Mouse (Mus musculus) hindbrain, embryonic 14.5 days (tissue): Measurements from ENCODE around the gene Rxra. TPM values are rescaled to one million over a fixed set of nuclear protein-coding genes. Genes with fewer than 3 reads are reported as not detected.
A peak's percentile ranks its signal among the peaks of the same experiment; 100 is the strongest.

Experiments used
- ATAC-seq: fragments of 200-750 bp; cut with Nextera tagmentation; 2 replicates; pipeline ENCODE4 v1.8.0; 2017; ENCODE audit warnings: moderate number of reproducible peaks, mild to moderate bottlenecking, moderate TSS enrichment, moderate library complexity; ENCODE audit not compliant: low FRiP score
- DNase-seq: peaks from one replicate; pipeline ENCODE4 v3.0.0-alpha.2; 2015; ENCODE audit warnings: low spot score
- H3K27ac ChIP-seq: fragments of 300-500 bp; sonication (generic); 2 replicates; pipeline ENCODE4 v1.5.1; 2014; ENCODE audit warnings: mild to moderate bottlenecking, moderate library complexity
- H3K27me3 ChIP-seq: fragments of 300-500 bp; sonication (generic); 2 replicates; pipeline ENCODE4 v1.6.1; 2014; ENCODE audit warnings: mild to moderate bottlenecking, low read length, mixed read lengths; ENCODE audit not compliant: control insufficient read depth, insufficient read depth
- H3K36me3 ChIP-seq: fragments of 300-500 bp; sonication (generic); replicated peaks from 2 replicates; pipeline ENCODE4 v1.6.1; 2014; ENCODE audit not compliant: control insufficient read depth, insufficient read depth
- H3K4me1 ChIP-seq: fragments of 300-500 bp; sonication (generic); replicated peaks from 2 replicates; pipeline ENCODE4 v1.6.1; 2014; ENCODE audit warnings: antibody characterized with exemption, low read length, mixed read lengths; ENCODE audit not compliant: control insufficient read depth, insufficient read depth
- H3K4me2 ChIP-seq: fragments of 300-500 bp; sonication (generic); replicated peaks from 2 replicates; pipeline ENCODE4 v1.6.1; 2014; ENCODE audit warnings: mild to moderate bottlenecking, moderate library complexity
- H3K4me3 ChIP-seq: fragments of 300-500 bp; sonication (generic); replicated peaks from 2 replicates; pipeline ENCODE4 v1.5.1; 2014; ENCODE audit warnings: mild to moderate bottlenecking, low read length
- H3K9ac ChIP-seq: fragments of 300-500 bp; sonication (generic); 2 replicates; pipeline ENCODE4 v1.6.1; 2014
- H3K9me3 ChIP-seq: fragments of 300-500 bp; sonication (generic); 2 replicates; pipeline ENCODE4 v1.6.1; 2016; ENCODE audit warnings: low read length; ENCODE audit not compliant: control insufficient read depth
- WGBS: fragments of 180-500 bp; shearing (Covaris S2); extraction: QIAGEN DNeasy Blood & Tissue Kit; methylation state at CpG from one replicate; pipeline ENCODE4 v1.1.7; 2014; 5-methylcytosine and 5-hydroxymethylcytosine counted together
- polyA plus RNA-seq: library from polyadenylated mRNA; unstranded; fragments of >200 nt; fragmentation: Nextera tagmentation; extraction: Ambion mirVana; gene quantifications from 2 replicates; pipeline ENCODE4 v1.2.1, GENCODE M21; 2014

The Rxra gene
- polyA plus RNA-seq, 1 experiment from 2014 or later, result 2.4 TPM

DNA sequence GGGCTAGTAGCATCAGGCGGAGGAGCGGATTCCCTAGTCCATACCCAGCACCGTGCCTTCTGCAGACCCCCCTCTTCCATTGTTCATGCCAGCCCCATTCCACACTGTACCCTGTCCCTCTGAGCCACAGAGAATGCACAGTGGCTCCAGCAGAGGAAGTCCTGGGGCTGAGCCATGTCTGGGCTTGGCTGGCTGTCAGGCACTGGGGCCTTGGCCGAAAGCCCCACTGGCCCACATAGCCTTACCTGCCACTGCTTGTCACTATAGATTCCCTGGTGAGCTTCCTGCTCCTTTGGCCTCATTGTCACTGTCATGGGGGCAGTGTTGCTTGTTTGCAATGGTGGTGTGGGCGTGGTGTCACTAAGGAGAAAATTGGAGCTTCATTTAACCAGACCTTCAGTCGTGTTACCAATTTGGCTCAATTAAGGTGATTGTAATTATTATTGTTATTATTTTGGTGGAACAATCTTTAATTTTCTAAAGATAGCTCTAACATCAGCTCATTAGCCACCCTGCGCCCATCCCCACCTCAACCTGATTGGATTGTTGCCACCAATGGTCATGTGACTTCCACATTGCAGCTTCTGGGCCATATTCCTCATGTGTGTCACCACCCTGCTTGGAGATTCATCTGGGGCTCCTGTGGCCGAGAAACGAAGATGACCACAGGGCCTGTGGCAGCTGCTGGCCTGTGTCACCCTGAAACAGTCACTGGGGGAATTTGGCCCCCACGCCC, 85.2 kb downstream of the Rxra start:
- H3K9me3 ChIP-seq, result no peaks in the 10 kb centered on the region
- peaks cover 7% of the 10 kb centered on the region for H3K36me3 ChIP-seq
- H3K9ac ChIP-seq, result no peak overlapping the region
- ATAC-seq (no peak), DNase-seq (no peak)
- no peaks in the 10 kb centered on the region for H3K27me3 ChIP-seq
- peaks cover 37% of the 10 kb centered on the region for H3K4me1 ChIP-seq
- H3K4me3 ChIP-seq, result no peak overlapping the region
- 87% methylated on average over 10 of the region's 10 CpGs for WGBS
- no peak overlapping the region for H3K4me2 ChIP-seq
- H3K27ac ChIP-seq, result no peak overlapping the region

DNA sequence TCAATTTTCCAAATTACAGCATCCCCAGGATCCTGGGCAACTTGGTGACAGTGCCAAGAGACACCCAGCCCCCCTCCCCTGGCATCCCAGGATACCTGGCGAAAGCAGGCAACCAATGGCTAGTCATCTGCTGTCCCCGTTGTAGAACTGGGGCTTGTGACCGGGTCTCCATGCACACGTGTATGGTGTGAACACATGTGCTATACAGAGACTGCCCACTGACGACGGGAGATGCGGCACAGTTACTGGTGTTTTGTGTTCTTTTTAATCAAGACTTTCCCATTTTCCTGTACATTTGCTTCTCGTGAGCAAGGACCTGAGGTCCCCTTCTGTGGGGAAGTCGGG, 85.7 kb downstream of the Rxra start:
- no peak overlapping the region for H3K4me2 ChIP-seq
- ATAC-seq (no peak), DNase-seq (no peak)
- no peak overlapping the region for H3K9ac ChIP-seq
- H3K27me3 ChIP-seq, result no peaks in the 10 kb centered on the region
- no peaks in the 10 kb centered on the region for H3K9me3 ChIP-seq
- H3K27ac ChIP-seq, result no peak overlapping the region
- H3K36me3 ChIP-seq, result peaks cover 7% of the 10 kb centered on the region
- no peak overlapping the region for H3K4me3 ChIP-seq
- peaks cover 37% of the 10 kb centered on the region for H3K4me1 ChIP-seq
- WGBS, result 83% methylated on average over 9 of the region's 9 CpGs

DNA sequence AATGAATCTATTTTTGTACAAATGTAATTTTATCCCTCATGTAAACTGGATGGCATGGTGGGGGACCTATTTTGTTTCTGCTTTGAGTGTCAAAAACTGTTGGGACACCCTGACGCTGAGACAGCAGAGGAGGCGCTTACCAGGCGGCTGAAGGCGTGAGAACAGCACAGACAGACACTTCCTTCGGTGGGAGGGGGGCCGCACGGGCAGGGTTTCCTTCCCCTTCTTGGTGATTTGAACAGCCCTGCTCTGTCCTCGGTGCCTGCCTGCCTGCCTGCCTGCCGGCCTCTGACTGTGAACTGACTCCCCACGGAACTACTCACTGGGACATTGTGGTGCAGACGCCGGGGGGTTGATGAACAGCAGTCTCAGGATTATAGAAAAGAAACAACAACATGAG, 86.3 kb downstream of the Rxra start:
- Histone ChIP-seq H3K9me3 (no peaks in the 10 kb centered on the region), H3K4me3 (no peak overlapping the region), H3K4me2 (no peak overlapping the region), H3K27me3 (no peaks in the 10 kb centered on the region), H3K36me3 (peaks cover 7% of the 10 kb centered on the region), H3K27ac (no peak overlapping the region), H3K4me1 (peaks cover 33% of the 10 kb centered on the region), H3K9ac (no peak overlapping the region)
- 51% methylated on average over 12 of the region's 12 CpGs for WGBS
- ATAC-seq (no peak), DNase-seq (no peak)

DNA sequence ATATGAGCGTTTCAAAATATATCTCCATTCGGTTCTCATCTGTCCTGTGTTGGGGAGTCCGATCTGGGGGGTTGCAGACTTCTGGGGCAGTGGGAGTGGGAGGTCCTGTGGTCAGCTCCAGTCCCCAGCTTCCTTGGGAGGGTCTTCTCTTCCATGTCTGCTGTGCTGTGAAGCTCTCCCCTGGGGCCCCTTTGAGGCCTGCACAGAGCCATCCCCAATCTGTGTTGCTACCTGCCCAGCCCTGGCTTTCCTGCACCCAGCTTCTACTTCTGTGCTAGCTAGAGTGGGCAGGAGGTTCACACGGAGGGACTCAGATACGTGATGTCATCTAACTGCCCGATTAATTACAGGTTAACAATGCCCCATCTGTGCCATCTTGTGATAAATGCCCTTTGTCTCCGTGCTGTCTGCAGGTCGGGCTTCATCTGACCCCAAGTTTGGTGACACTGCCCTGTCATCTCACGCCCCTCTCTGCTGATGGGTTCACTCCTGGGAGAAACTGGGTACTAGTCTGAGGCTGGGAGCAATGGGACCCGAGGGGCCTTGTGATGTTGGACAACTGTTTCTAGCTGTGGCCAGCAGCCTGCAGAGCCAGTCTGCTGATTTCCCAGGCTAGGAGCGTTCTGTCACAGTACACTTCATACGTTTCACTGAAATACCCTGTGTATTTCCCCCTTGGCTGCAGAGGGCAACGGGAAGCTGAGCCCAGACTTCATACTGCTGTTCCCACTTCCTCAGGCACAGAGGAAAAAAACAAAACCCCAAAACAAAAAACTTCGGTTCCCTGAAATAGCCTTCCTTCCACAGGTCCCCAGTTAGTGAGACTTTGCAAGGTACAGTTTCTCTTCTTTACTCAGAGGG, 86.9 kb downstream of the Rxra start:
- Histone ChIP-seq H3K4me3 (no peak overlapping the region), H3K4me2 (no peak overlapping the region), H3K36me3 (peaks cover 7% of the 10 kb centered on the region), H3K4me1 (peaks cover 26% of the 10 kb centered on the region), H3K27ac (no peak overlapping the region), H3K9me3 (no peaks in the 10 kb centered on the region), H3K27me3 (no peaks in the 10 kb centered on the region), H3K9ac (no peak overlapping the region)
- no peak for DNase-seq
- 62% methylated on average over 14 of the region's 14 CpGs for WGBS
- ATAC-seq, result no peak

DNA sequence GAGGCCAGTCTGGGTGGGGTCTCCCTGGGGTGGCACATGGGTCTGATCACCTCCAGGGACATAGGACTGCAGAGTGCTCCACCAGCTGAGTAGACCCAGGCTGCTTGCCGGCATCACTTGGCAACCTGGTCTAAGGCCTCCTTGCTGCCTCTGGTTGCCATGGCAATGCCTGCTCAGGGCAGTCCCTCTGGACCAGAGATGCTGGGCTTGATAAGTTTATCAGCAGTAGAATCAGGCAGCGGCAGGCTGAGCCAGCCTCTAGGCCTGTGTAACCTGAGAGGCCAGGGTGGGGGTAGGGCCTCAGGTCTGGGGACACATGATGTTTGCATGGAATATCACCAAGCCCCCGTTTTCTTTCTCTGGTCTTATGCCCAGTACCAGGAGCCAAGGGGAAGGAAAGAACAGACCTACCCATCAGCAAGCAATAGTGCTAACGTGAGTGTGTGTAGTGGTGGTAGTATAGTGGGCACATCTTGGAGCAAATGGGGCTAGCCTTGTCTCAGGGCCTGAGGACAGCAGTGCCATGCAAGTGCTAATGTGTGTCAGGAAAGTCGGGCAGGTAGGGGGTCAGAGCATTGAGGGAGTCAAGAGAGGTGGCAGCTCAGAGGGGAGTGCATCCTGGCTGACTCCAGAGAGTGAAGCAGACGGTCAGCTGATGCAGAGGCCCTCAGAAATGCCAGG, 88.2 kb downstream of the Rxra start:
- peak; percentile 44; the same call in 1 of the 2 replicates for ATAC-seq
- Histone ChIP-seq H3K9ac (no peak overlapping the region), H3K4me2 (no peak overlapping the region), H3K27ac (peak overlapping the region; percentile 51), H3K9me3 (no peaks in the 10 kb centered on the region), H3K4me1 (peaks cover 14% of the 10 kb centered on the region), H3K36me3 (peaks cover 6% of the 10 kb centered on the region), H3K4me3 (no peak overlapping the region), H3K27me3 (no peaks in the 10 kb centered on the region)
- WGBS, result 12% methylated on average over 6 of the region's 6 CpGs
- DNase-seq, result peak; percentile 58

DNA sequence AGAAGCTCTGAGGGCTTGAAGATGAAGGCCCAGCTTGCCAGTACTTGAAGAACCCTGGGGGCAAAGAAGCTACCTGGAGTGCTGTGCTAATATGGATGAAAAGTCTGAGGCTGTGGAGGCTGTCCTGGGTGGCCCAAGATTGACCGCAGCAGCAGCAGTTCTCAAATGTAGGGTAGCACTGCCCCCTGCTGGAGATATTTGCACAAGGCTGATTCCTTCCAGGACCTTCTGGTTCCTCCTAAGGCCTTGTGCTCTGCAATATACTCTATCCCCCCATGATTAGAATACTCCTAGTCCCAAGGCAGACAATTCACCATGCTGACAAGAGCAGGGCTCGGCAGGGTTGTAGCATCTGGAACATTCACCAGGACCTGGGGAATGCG, 88.7 kb downstream of the Rxra start:
- Histone ChIP-seq H3K27ac (peak overlapping the region; percentile 51; the same call in 1 of the 2 replicates), H3K4me1 (peaks cover 13% of the 10 kb centered on the region)

DNA sequence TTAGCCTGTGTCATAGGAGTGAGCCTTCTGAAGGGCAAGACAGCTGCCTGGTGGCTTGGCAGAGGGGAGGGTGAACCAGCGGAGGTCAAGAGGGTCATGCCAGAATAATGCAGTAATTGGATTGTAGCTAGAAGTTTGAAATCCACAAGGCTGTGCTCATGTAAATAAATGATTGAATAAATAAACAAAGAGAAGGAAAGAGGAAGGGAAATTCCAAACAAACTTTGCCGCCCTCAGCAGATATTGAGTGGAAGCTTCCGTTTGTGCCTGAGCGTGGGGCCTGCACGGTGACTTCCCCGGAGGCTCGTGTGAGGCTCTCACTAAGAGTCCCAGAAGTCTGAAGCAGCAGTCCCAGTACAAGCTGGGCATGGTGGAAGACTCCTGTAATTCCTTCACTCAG, 91.5 kb downstream of the Rxra start:
- H3K4me2 ChIP-seq, result no peak overlapping the region
- ATAC-seq, result no peak
- H3K27me3 ChIP-seq, result no peaks in the 10 kb centered on the region
- 74% methylated on average over 7 of the region's 7 CpGs for WGBS
- DNase-seq, result no peak
- no peak overlapping the region for H3K27ac ChIP-seq
- H3K4me3 ChIP-seq, result no peak overlapping the region
- no peaks in the 10 kb centered on the region for H3K9me3 ChIP-seq
- no peaks in the 10 kb centered on the region for H3K36me3 ChIP-seq
- no peak overlapping the region for H3K9ac ChIP-seq
- peaks cover 15% of the 10 kb centered on the region for H3K4me1 ChIP-seq

More for the DNA sequence above, 88.7 kb downstream of the Rxra start:
- peak; percentile 95 for DNase-seq
- no peak overlapping the region for H3K4me3 ChIP-seq
- no peaks in the 10 kb centered on the region for H3K9me3 ChIP-seq
- H3K4me2 ChIP-seq, result no peak overlapping the region
- peaks cover under 1% of the 10 kb centered on the region for H3K36me3 ChIP-seq
- 28% methylated on average over 3 of the region's 3 CpGs for WGBS
- ATAC-seq, result peak; percentile 68
- no peaks in the 10 kb centered on the region for H3K27me3 ChIP-seq
- H3K9ac ChIP-seq, result no peak overlapping the region

DNA sequence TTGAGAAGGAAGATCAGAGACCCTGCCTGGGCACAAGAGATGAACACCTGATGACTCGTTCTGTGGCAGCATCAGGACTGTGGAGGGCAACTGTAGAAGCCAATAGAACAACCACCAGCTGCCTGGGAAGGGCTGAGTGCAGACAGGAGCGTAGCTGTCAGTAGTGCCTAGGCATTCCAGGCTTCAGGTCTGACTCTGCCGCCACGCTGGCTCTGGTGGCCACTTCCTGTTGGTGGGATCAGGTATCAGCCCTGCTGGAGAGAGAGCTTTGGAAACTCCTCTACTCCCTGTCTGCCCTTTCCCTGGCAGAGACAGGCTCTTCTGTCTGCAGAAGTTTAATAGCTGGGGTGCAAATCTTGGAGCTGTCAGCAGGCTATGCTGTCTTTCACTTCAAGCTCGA, 93.5 kb downstream of the Rxra start:
- DNase-seq, result no peak
- WGBS, result 35% methylated on average over 5 of the region's 5 CpGs
- H3K9ac ChIP-seq, result no peak overlapping the region
- peaks cover 4% of the 10 kb centered on the region for H3K4me1 ChIP-seq
- no peak overlapping the region for H3K4me2 ChIP-seq
- no peak for ATAC-seq
- no peak overlapping the region for H3K27ac ChIP-seq
- H3K9me3 ChIP-seq, result no peaks in the 10 kb centered on the region
- no peaks in the 10 kb centered on the region for H3K36me3 ChIP-seq
- H3K27me3 ChIP-seq, result no peaks in the 10 kb centered on the region
- no peak overlapping the region for H3K4me3 ChIP-seq

DNA sequence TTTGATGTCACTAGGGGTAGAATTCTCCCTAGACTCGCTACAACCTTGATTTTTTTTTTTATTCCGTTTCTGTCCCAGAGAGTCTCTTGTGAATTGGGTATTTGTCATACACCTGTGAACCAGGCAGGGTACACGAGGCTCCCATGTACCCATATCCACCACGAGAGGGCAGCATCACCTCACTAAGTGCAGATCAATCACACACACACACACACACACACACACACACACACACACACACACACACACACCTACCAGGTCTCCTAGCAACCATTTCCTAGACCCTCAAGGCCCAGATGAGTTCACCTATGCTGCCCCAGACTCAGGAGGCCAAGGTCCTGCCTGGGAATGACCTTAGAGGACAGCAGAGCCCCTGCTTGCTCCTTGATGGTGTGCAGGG, 94.0 kb downstream of the Rxra start:
- H3K27ac ChIP-seq, result no peak overlapping the region
- no peak overlapping the region for H3K4me2 ChIP-seq
- peak; percentile 54 for ATAC-seq
- H3K36me3 ChIP-seq, result no peaks in the 10 kb centered on the region
- H3K4me1 ChIP-seq, result 0 out of 2 replicates have a peak, but pooled peaks cover 3% of the 10 kb centered on the region
- no peaks in the 10 kb centered on the region for H3K9me3 ChIP-seq
- DNase-seq, result peak; percentile 81
- 3% methylated on average over 4 of the region's 4 CpGs for WGBS
- no peaks in the 10 kb centered on the region for H3K27me3 ChIP-seq
- no peak overlapping the region for H3K4me3 ChIP-seq
- no peak overlapping the region for H3K9ac ChIP-seq
